Mouse (Mus musculus): Measurements from ENCODE around the gene Gm8909. TPM values are rescaled to one million over a fixed set of nuclear protein-coding genes. Genes with fewer than 3 reads are reported as not detected.
A peak's percentile ranks its signal among the peaks of the same experiment; 100 is the strongest.
"Not testable (repeated sequence)": the region's sequence is repeated elsewhere in the genome, so short reads cannot be mapped to it uniquely, and the experiment has no call there.

Gm8909 gene
- total and polyA plus RNA-seq, 2 experiments from 2014 or later = not detected

DNA sequence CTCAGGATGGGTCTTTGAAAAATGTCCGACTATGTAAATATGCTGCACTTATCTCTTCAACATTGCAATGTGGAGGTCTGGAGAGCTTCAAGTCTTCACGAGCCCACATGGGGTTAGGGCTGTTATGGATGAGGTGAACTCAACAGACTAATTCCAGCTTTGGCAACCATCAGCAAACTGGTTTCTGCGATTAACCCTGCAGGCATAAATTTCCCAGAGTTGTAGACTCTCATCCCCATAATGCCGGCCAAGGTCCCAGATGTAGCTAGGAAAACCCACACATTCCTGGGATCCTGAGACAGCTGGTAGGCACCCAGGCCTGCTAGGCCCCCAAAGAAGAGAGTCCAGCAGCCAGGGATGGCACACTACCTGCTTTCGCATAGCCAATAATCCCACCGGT lies 26.1 kb upstream of the Gm8909 start:
- ATAC-seq (no peak), DNase-seq (no peak)
- Histone ChIP-seq H3K4me3 (ENCODE audit: low read depth, low read length) (no peak overlapping the region), H3K36me3 (ENCODE audit: insufficient read depth) (no peaks in the 10 kb centered on the region), H3K4me2 (ENCODE audit: low read depth) (no peak overlapping the region), H3K4me1 (ENCODE audit: insufficient read depth) (no peaks in the 10 kb centered on the region), H3K9me3 (ENCODE audit: low read length) (no peaks in the 10 kb centered on the region), H3K9ac (no peak overlapping the region), H3K27ac (ENCODE audit: low read depth, low read length) (no peak overlapping the region), H3K27me3 (ENCODE audit: insufficient read depth, low read length) (no peaks in the 10 kb centered on the region)
- TF ChIP-seq CTCF (IDR thresholded peaks at IDR 0.05; ENCODE audit: low read depth) = no peak
- 88% methylated on average over 6 of the region's 6 CpGs for WGBS

DNA sequence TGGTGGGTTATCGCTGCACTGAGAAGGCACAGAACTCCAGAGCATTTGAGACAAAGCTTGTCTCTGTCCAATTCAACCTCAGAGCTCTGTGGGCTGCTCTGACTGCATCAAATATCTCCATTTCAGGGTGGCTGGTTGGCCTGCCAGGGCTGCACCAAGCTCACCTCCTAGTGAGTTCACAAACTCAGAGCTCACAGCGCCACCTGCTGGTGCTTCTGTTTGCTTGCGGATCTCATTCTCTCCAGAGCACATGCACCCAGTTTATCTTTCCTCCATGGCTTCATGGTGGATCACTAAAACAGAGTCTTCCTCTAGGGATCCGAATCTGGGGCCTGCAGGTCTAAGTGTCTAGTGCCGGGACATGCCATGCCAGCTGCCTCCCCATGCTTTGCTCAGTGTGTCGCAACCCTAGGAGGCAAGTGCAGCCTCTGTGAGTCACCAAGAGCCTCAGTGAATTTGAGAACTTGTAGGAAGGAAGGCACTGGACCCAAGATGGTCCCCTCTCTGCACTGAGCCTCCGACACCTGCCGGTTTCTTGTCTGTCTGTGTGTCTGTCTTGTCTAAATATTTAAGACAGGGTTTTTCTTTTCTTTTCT lies 25.3 kb upstream of the Gm8909 start:
- H3K4me2 ChIP-seq (ENCODE audit: low read depth) = no peak overlapping the region
- H3K27me3 ChIP-seq (ENCODE audit: insufficient read depth, low read length) = no peaks in the 10 kb centered on the region
- DNase-seq (peak; percentile 86), ATAC-seq (peak; percentile 80)
- no peaks in the 10 kb centered on the region for H3K4me1 ChIP-seq (ENCODE audit: insufficient read depth)
- TF ChIP-seq CTCF (IDR thresholded peaks at IDR 0.05; ENCODE audit: low read depth) = peak; percentile 89
- no peaks in the 10 kb centered on the region for H3K36me3 ChIP-seq (ENCODE audit: insufficient read depth)
- no peak overlapping the region for H3K4me3 ChIP-seq (ENCODE audit: low read depth, low read length)
- H3K9ac ChIP-seq = no peak overlapping the region
- WGBS = 32% methylated on average over 8 of the region's 8 CpGs
- H3K27ac ChIP-seq (ENCODE audit: low read depth, low read length) = no peak overlapping the region
- no peaks in the 10 kb centered on the region for H3K9me3 ChIP-seq (ENCODE audit: low read length)

DNA sequence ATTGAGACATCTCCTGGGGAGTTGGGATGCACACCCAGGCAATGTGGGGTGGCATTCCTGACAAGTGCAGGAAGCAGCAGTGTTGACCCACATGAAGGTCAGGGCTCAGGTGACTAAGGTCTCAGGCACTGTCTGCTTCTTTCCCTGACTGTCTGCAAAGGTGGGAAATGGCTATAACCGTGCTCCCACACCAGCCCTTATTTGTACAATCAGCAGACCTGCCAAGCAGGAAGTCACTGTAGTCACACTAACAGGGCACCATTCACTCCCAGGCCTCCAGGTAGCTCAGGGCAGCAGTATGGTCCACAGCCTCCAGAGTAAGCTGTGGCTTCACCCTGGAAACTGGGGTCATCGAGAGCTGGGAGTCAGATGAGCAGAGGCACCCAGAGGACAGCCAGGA lies 24.0 kb upstream of the Gm8909 start:
- H3K9ac ChIP-seq = no peak overlapping the region
- H3K9me3 ChIP-seq (ENCODE audit: low read length) = no peaks in the 10 kb centered on the region
- DNase-seq (no peak), ATAC-seq (no peak)
- no peak overlapping the region for H3K27ac ChIP-seq (ENCODE audit: low read depth, low read length)
- H3K4me2 ChIP-seq (ENCODE audit: low read depth) = no peak overlapping the region
- no peaks in the 10 kb centered on the region for H3K36me3 ChIP-seq (ENCODE audit: insufficient read depth)
- H3K4me3 ChIP-seq (ENCODE audit: low read depth, low read length) = no peak overlapping the region
- no peaks in the 10 kb centered on the region for H3K4me1 ChIP-seq (ENCODE audit: insufficient read depth)
- H3K27me3 ChIP-seq (ENCODE audit: insufficient read depth, low read length) = no peaks in the 10 kb centered on the region; the same call in 1 of the 2 replicates
- no peak for TF ChIP-seq CTCF (IDR thresholded peaks at IDR 0.05; ENCODE audit: low read depth)
- WGBS = 73% methylated on average over 2 of the region's 2 CpGs

DNA sequence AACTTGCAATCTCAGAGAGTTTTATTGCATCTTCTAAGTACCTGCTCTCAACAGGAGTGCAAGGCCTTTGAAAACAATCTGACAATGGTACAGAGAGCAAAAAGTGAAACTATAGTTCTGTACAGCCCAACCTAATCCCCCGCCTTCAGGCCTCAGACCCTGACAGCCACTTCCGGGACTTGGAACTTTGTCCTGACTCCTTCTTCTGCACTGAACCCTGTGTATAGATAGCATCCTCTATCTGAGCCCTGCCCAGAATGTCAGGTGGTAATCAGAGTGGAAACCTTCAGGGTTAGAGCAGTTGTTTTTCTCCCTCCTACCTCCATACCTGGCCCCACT lies 21.8 kb upstream of the Gm8909 start, which contains the start of gene H2-T3:
Gene H2-T3, minus strand, starts transcription at position 119 of the 339 bp plus-strand sequence.
- ATAC-seq = no peak
- DNase-seq = no peak
- Histone ChIP-seq H3K4me3 (ENCODE audit: low read depth, low read length) (no peak within 1 kb of the TSS), H3K27me3 (ENCODE audit: insufficient read depth, low read length) (no peaks in the 10 kb centered on the region; the same call in 1 of the 2 replicates), H3K36me3 (ENCODE audit: insufficient read depth) (no peaks in the 10 kb centered on the region), H3K9me3 (ENCODE audit: low read length) (no peaks in the 10 kb centered on the region), H3K4me1 (ENCODE audit: insufficient read depth) (no peaks in the 10 kb centered on the region), H3K9ac (no peak within 1 kb of the TSS), H3K27ac (ENCODE audit: low read depth, low read length) (no peak within 1 kb of the TSS), H3K4me2 (ENCODE audit: low read depth) (no peak within 1 kb of the TSS)
- 62% methylated on average over 2 of the region's 2 CpGs for WGBS
- no peak for TF ChIP-seq CTCF (IDR thresholded peaks at IDR 0.05; ENCODE audit: low read depth)

DNA sequence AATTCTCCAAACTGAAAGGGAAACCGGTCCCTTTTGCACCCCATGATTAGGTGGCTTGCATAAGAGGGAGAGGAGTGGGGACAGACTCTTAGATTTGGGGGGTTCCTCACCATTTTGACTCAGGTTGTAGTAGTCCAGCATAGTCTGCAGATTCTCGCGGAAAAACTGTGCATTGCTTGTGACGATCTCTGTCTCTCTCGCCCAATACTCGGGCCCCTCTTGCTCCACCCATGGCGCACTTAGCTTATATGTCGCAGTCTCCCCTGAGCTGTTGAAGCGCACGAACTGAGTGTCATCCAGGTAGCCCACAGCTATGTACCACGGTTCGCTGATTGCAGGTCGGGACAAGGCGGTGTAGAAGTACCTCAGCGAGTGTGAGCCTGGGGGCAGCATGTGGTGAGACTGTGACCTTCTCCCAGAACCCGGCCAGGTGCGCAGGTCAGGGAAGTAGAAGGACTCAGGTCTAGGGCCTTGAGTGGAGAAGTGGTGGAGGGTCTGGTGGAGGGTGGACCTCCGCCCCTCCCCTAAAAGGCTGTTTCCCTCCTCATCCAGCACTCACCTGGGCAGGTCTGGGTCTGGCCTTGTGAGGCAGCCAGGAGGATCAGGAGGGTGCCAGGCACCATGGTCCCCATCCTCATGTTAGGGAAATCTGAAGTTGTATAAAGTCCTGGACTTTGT lies 21.3 kb upstream of the Gm8909 start:
- no peaks in the 10 kb centered on the region for H3K9me3 ChIP-seq (ENCODE audit: low read length)
- WGBS = 46% methylated on average over 18 of the region's 18 CpGs
- no peaks in the 10 kb centered on the region for H3K4me1 ChIP-seq (ENCODE audit: insufficient read depth)
- H3K27ac ChIP-seq (ENCODE audit: low read depth, low read length) = no peak overlapping the region
- no peak for DNase-seq
- no peak overlapping the region for H3K4me3 ChIP-seq (ENCODE audit: low read depth, low read length)
- no peak for TF ChIP-seq CTCF (IDR thresholded peaks at IDR 0.05; ENCODE audit: low read depth)
- ATAC-seq = no peak
- H3K9ac ChIP-seq = no peak overlapping the region
- no peaks in the 10 kb centered on the region for H3K36me3 ChIP-seq (ENCODE audit: insufficient read depth)
- no peak overlapping the region for H3K4me2 ChIP-seq (ENCODE audit: low read depth)
- H3K27me3 ChIP-seq (ENCODE audit: insufficient read depth, low read length) = no peaks in the 10 kb centered on the region; the same call in 1 of the 2 replicates

DNA sequence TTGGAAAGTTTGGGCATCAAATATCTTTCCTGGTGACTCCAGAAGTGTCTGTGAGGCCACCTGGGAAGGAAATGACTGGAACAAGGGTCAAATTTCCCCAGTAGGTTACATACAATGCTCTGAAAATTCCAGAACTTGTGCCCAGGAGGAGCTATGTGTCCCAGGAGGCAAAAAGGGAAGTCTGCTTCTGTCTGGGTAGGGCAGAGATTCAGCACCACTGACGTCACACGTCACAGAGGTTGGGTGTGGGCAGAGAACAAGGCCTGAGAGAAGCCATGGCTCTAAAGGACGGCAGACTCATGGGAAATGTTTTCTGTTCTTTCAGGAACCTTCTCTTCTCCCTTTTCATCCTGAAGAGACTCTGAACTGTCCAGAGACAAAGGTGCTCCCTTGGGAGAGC lies 19.2 kb upstream of the Gm8909 start:
- Histone ChIP-seq H3K4me2 (ENCODE audit: low read depth) (no peak overlapping the region), H3K4me3 (ENCODE audit: low read depth, low read length) (no peak overlapping the region), H3K4me1 (ENCODE audit: insufficient read depth) (no peaks in the 10 kb centered on the region), H3K9me3 (ENCODE audit: low read length) (no peaks in the 10 kb centered on the region), H3K36me3 (ENCODE audit: insufficient read depth) (no peaks in the 10 kb centered on the region), H3K27me3 (ENCODE audit: insufficient read depth, low read length) (no peaks in the 10 kb centered on the region; the same call in 1 of the 2 replicates), H3K27ac (ENCODE audit: low read depth, low read length) (no peak overlapping the region), H3K9ac (no peak overlapping the region)
- no peak for ATAC-seq
- 64% methylated on average over 3 of the region's 3 CpGs for WGBS
- no peak for TF ChIP-seq CTCF (IDR thresholded peaks at IDR 0.05; ENCODE audit: low read depth)
- DNase-seq = no peak

DNA sequence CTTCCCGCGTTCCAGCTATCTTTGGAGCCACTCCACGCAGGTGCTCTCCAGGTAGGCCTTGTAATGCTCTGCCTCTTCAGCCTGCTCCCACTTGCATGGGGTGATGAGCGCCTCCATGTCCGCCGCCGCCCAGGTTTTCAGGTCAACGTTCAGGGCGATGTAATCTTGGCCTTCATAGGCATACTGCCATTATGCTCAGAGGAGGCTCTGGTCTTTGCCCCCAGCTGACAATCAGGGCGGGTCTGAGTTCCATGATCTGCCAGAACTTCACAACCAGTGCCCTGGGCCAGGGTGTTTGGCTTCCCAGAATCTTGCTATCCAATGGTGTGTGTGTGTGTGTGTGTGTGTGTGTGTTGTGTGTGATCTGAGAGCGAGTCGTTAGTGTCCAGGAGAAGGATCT lies 13.9 kb upstream of the Gm8909 start:
- Histone ChIP-seq H3K4me1 (ENCODE audit: insufficient read depth) (no peaks in the 10 kb centered on the region), H3K9ac (no peak overlapping the region), H3K4me2 (ENCODE audit: low read depth) (no peak overlapping the region), H3K27ac (ENCODE audit: low read depth, low read length) (no peak overlapping the region), H3K36me3 (ENCODE audit: insufficient read depth) (no peaks in the 10 kb centered on the region), H3K4me3 (ENCODE audit: low read depth, low read length) (no peak overlapping the region), H3K9me3 (ENCODE audit: low read length) (no peaks in the 10 kb centered on the region), H3K27me3 (ENCODE audit: insufficient read depth, low read length) (peaks cover 3% of the 10 kb centered on the region; the same call in 1 of the 2 replicates)
- TF ChIP-seq CTCF (IDR thresholded peaks at IDR 0.05; ENCODE audit: low read depth) = no peak
- WGBS = 73% methylated on average over 12 of the region's 12 CpGs
- ATAC-seq (no peak), DNase-seq (no peak)

DNA sequence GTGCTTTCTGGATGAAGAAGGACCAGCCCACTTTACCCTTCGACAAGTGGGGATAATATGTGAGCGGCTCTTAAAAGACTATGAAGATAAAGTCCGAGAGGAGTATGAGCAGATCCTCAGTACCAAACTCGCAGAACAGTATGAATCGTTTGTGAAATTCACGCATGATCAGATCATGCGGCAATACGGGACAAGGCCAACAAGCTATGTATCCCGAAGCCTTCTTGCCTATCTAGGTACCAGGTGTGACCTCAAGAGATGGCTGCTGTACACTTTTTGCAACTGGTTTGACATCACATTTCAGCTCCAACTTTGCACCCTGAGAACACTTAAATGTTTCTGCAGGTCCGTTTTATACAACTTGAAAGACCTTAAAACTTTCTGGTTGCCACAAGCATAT lies 11.1 kb upstream of the Gm8909 start:
- not testable (repeated sequence) for DNase-seq; H3K4me1 ChIP-seq (ENCODE audit: insufficient read depth); H3K4me3 ChIP-seq (ENCODE audit: low read depth, low read length); H3K36me3 ChIP-seq (ENCODE audit: insufficient read depth); H3K27ac ChIP-seq (ENCODE audit: low read depth, low read length); H3K4me2 ChIP-seq (ENCODE audit: low read depth); ATAC-seq; H3K9ac ChIP-seq; H3K27me3 ChIP-seq (ENCODE audit: insufficient read depth, low read length); H3K9me3 ChIP-seq (ENCODE audit: low read length)
- WGBS = 7% methylated on average over 10 of the region's 10 CpGs

DNA sequence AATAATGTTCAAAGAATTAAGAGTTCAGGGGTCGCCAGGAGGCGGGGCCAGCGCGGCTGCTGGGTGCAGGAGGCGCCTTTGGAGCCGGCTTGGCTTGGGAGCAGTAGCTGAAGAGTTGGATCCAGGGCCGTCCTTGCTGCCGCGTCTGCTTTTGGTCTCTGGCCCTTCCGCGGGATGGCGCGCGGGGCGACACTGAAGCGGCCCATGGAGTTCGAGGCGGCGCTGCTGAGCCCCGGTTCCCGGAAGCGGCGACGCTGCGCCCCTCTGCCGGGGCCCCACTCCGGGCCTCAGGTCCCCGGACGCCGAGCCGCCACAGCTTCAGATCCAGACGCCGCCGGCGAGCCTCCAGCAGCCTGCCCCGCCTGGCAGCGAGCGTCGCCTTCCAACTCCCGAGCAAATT lies 10.6 kb upstream of the Gm8909 start:
- not testable (repeated sequence) for H3K36me3 ChIP-seq (ENCODE audit: insufficient read depth); H3K27ac ChIP-seq (ENCODE audit: low read depth, low read length); H3K9ac ChIP-seq; H3K27me3 ChIP-seq (ENCODE audit: insufficient read depth, low read length); H3K9me3 ChIP-seq (ENCODE audit: low read length); DNase-seq; H3K4me1 ChIP-seq (ENCODE audit: insufficient read depth)
- peak overlapping the region; percentile 14; the same call in 1 of the 2 replicates for H3K4me3 ChIP-seq (ENCODE audit: low read depth, low read length)
- WGBS = under 1% methylated on average over 40 of the region's 40 CpGs
- peak overlapping the region; percentile 50 for H3K4me2 ChIP-seq (ENCODE audit: low read depth)
- ATAC-seq = peak; percentile 25; the same call in 1 of the 2 replicates

DNA sequence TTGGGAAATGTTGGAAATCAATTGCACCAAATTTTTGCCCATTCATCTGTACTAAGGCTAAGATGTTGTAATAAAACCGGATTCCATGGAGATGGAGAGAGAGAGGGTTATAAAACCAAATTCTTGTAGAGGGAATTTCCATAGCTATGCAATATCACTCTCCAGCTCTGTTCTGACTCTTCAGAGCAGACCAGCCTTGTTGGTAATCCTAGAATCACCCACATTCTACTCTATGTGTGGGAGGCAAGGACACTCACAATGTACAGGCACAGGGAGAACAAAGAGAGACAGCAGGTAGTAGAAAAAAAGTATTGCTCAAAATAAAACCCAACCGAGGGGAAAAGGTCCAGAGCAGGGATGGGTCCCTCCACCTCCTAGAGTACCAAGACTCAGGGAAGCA lies 7.8 kb upstream of the Gm8909 start:
- WGBS = no CpG with 5 or more reads among the region's 2 CpGs

More for the DNA sequence above, 7.8 kb upstream of the Gm8909 start:
- H3K9ac ChIP-seq; DNase-seq; H3K36me3 ChIP-seq (ENCODE audit: insufficient read depth); H3K27ac ChIP-seq (ENCODE audit: low read depth, low read length); H3K4me2 ChIP-seq (ENCODE audit: low read depth); ATAC-seq; H3K4me1 ChIP-seq (ENCODE audit: insufficient read depth); H3K9me3 ChIP-seq (ENCODE audit: low read length); H3K4me3 ChIP-seq (ENCODE audit: low read depth, low read length); H3K27me3 ChIP-seq (ENCODE audit: insufficient read depth, low read length): not testable (repeated sequence)

Measured in forebrain, postnatal 0 days (tissue).